Mouse (Mus musculus) bone marrow macrophage, adult 2 months (primary cell): ENCODE measurements around the gene Rasd1.

ENCODE experiments used
- CTCF ChIP-seq: IDR thresholded peaks from 2 replicates; pipeline ENCODE4 v1.5.1; 2012; ENCODE audit warnings: low read depth, mild to moderate bottlenecking, low read length, moderate library complexity
- POLR2A ChIP-seq: IDR thresholded peaks from 2 replicates; pipeline ENCODE4 v1.6.1; 2012; ENCODE audit warnings: mild to moderate bottlenecking, low read depth, low read length, borderline replicate concordance

GRCm38 (mm10) chr11:59919401-59919800 is 45.3 kb downstream of the Rasd1 start:
- TF ChIP-seq CTCF (no peak), POLR2A (no peak)
